ENCODE assay signal across 20 mouse cellular contexts in genomic region chr8:46474634-46475033, GRCm38 (mm10). TPM values are rescaled to one million over a fixed set of nuclear protein-coding genes. Genes with fewer than 3 reads are reported as not detected.
DNase-seq lines count a peak whose midpoint lies in the region; ATAC-seq lines count a peak whose summit lies in the region.
"Had no signal": no experiment of that assay in that cellular context is flagged by ENCODE, and none has a peak within 500 bp of the region (broad histone marks: within the 10 kb centered on the region; RNA-seq: fewer than 3 reads in every experiment).

No protein-coding gene starts in this region.

- peak overlapping the region; percentile 80 for H3K27ac ChIP-seq in liver, embryonic 12.5 days
- H3K27ac ChIP-seq in kidney, embryonic 14.5 days (ENCODE audit: low read depth, low read length), result no peak overlapping the region
- H3K27ac ChIP-seq in limb, embryonic 10.5 days, result no peak overlapping the region
- H3K27ac ChIP-seq: limb, embryonic 15.5 days; midbrain, embryonic 10.5 days; stomach, embryonic 15.5 days had no signal

- ATAC-seq in liver, embryonic 12.5 days, result no peak
- peak; percentile 34 for ATAC-seq in megakaryocyte-erythroid progenitor cell, adult 5-6 weeks (replicated peaks; ENCODE audit: low FRiP score, low TSS enrichment, poor library complexity, severe bottlenecking)
- ATAC-seq in kidney, embryonic 14.5 days (ENCODE audit: low FRiP score, low TSS enrichment), result no peak
- ATAC-seq: forebrain, embryonic 14.5 days; hindbrain, embryonic 16.5 days; intestine, postnatal 0 days had no signal

- peaks cover 4% of the 10 kb centered on the region; the same call in 1 of the 2 replicates for H3K36me3 ChIP-seq in liver, embryonic 12.5 days
- no peaks in the 10 kb centered on the region for H3K36me3 ChIP-seq in kidney, embryonic 14.5 days (ENCODE audit: control insufficient read depth, insufficient read depth, low read length)
- H3K36me3 ChIP-seq in limb, embryonic 10.5 days, result no peaks in the 10 kb centered on the region
- H3K36me3 ChIP-seq: limb, embryonic 15.5 days; midbrain, embryonic 10.5 days; stomach, embryonic 15.5 days had no signal

- intact Hi-C loops in left cerebral cortex, postnatal 4 days (cut with DNase I), result loop anchor here (10.0 kb wide), 1 partner anchor 160 kb away; no protein-coding TSS in a partner anchor

- H3K4me2 ChIP-seq in liver, embryonic 12.5 days, result peak overlapping the region; percentile 47
- H3K4me2 ChIP-seq in kidney, embryonic 14.5 days (replicated peaks; ENCODE audit: low read depth, low read length), result no peak overlapping the region
- H3K4me2 ChIP-seq: limb, embryonic 15.5 days; stomach, embryonic 15.5 days had no signal

- H3K9me3 ChIP-seq in liver, embryonic 12.5 days (replicated peaks), result no peaks in the 10 kb centered on the region
- no peaks in the 10 kb centered on the region for H3K9me3 ChIP-seq in kidney, embryonic 14.5 days (ENCODE audit: control insufficient read depth, low read length)
- H3K9me3 ChIP-seq in limb, embryonic 10.5 days (replicated peaks), result no peaks in the 10 kb centered on the region
- H3K9me3 ChIP-seq: limb, embryonic 15.5 days; midbrain, embryonic 10.5 days; stomach, embryonic 15.5 days had no signal

- H3K27me3 ChIP-seq in liver, embryonic 12.5 days (replicated peaks), result no peaks in the 10 kb centered on the region
- no peaks in the 10 kb centered on the region for H3K27me3 ChIP-seq in kidney, embryonic 14.5 days (ENCODE audit: control insufficient read depth, insufficient read depth, low read length)
- peaks cover 11% of the 10 kb centered on the region for H3K27me3 ChIP-seq in limb, embryonic 10.5 days (ENCODE audit: low read depth, poor library complexity, severe bottlenecking)
- H3K27me3 ChIP-seq: limb, embryonic 15.5 days; stomach, embryonic 15.5 days had no signal

- peaks cover 84% of the 10 kb centered on the region for H3K4me1 ChIP-seq in liver, embryonic 12.5 days
- H3K4me1 ChIP-seq in kidney, embryonic 14.5 days (ENCODE audit: control insufficient read depth, insufficient read depth, low read length), result no peaks in the 10 kb centered on the region
- H3K4me1 ChIP-seq in limb, embryonic 10.5 days, result peaks cover 10% of the 10 kb centered on the region

- H3K9ac ChIP-seq in liver, embryonic 12.5 days, result peak overlapping the region; percentile 51
- no peak overlapping the region for H3K9ac ChIP-seq in kidney, embryonic 14.5 days (ENCODE audit: low read depth, low read length)
- H3K9ac ChIP-seq: limb, embryonic 15.5 days; stomach, embryonic 15.5 days had no signal

- H3K4me3 ChIP-seq in liver, embryonic 12.5 days, result peak overlapping the region; percentile 4; the same call in 1 of the 2 replicates
- H3K4me3 ChIP-seq in kidney, embryonic 14.5 days (ENCODE audit: low read length), result no peak overlapping the region
- H3K4me3 ChIP-seq in limb, embryonic 10.5 days, result no peak overlapping the region
- H3K4me3 ChIP-seq: limb, embryonic 15.5 days; midbrain, embryonic 10.5 days; stomach, embryonic 15.5 days had no signal

- WGBS in liver, embryonic 12.5 days (ENCODE audit: insufficient replicate concordance), result 30% methylated on average over 6 of the region's 6 CpGs
- 91% methylated on average over 6 of the region's 6 CpGs for WGBS in kidney, embryonic 14.5 days
- 91% methylated on average over 6 of the region's 6 CpGs for WGBS in limb, embryonic 10.5 days

- peak; percentile 41 to 63 for DNase-seq in spleen, postnatal 4 days (ENCODE audit: low spot score in 2 of 2)
- DNase-seq in spleen, postnatal 14 days (ENCODE audit: low spot score in 2 of 2), result no peak
- DNase-seq in c-Kit-positive CD71-positive TER-119-positive erythroid progenitor cells, embryonic 14.5 days (ENCODE audit: low spot score), result peak; percentile 71
- DNase-seq in limb, embryonic 10.5 days (ENCODE audit: low spot score), result no peak
- DNase-seq in left cerebral cortex, postnatal 4 days, result no peak
- DNase-seq: adrenal gland, adult 8-10 months; B cell, adult 2 months; cerebellum, adult 18-20 months; gastrocnemius, postnatal 36 days; lung, postnatal 36 days; right cerebral cortex, postnatal 4 days had no signal

RNA-seq across cellular contexts. Expression of gene Acsl1, which starts 3.8 kb away (rescaled TPM):
- polyA plus RNA-seq in liver, embryonic 12.5 days (2016; fragmentation: Nextera tagmentation; extraction: Ambion mirVana), result 42.5 and 44.1 TPM in 2 replicates
- total RNA-seq in megakaryocyte-erythroid progenitor cell, adult 5-6 weeks (2014; fragmentation: Nextera tagmentation), result 85.5 and 104 TPM in 2 replicates
- 139 and 157 TPM in 2 replicates for total RNA-seq in megakaryocyte-erythroid progenitor cell, adult 5-6 weeks (2017)
- polyA plus RNA-seq in kidney, embryonic 14.5 days (2014; fragmentation: Nextera tagmentation; extraction: Ambion mirVana), result 9.7 and 16.1 TPM in 2 replicates
- 5.8 and 7.0 TPM in 2 replicates for polyA plus RNA-seq in limb, embryonic 10.5 days (2016; fragmentation: Nextera tagmentation; extraction: Ambion mirVana)
- 10 to 100 TPM; 40.5 to 41.7 TPM for total RNA-seq in left cerebral cortex, postnatal 4 days (2021)

Comparison
In these comparisons a context has a peak if more than half of its experiments do, and no peak if none do; other contexts are left out.
1. DNase-seq: peak in spleen, postnatal 4 days (2 of 2) and c-Kit-positive CD71-positive TER-119-positive erythroid progenitor cells, embryonic 14.5 days (single experiment); none in spleen, postnatal 14 days (0 of 2), limb, embryonic 10.5 days (single experiment) and left cerebral cortex, postnatal 4 days (single experiment).